Mouse (Mus musculus) gastrocnemius, postnatal 4 days (tissue): ENCODE results near the gene Amer1. TPM values are rescaled to one million over a fixed set of nuclear protein-coding genes. Genes with fewer than 3 reads are reported as not detected.

Experiments used
- DNase-seq, 2 experiments: peaks; one replicate each; pipeline ENCODE4 v3.0.0; 2021 to 2022; ENCODE audit warnings: low spot score in 2 of 2, mixed read lengths in 2 of 2
- long read RNA-seq, 2 experiments: library from polyadenylated mRNA; stranded (forward); transcript quantifications; one replicate each; pipeline ENCODE4 v2.0.0; 2021
- total RNA-seq, 2 experiments: library from RNA; stranded (reverse); gene quantifications; 2 replicates each; pipeline ENCODE4 v1.2.3; 2021

Gene Amer1
- 10 to 100 TPM; 19.4 to 23.7 TPM for total RNA-seq
- long read RNA-seq, experiment 1, full-length matches to known transcripts = 1 of 1 reads
- long read RNA-seq, experiment 1, partial matches to known transcripts = 0 of 1 reads
- long read RNA-seq, experiment 1, other reads (novel, unspliced or antisense) = 0 of 1 reads
- long read RNA-seq, experiment 2, full-length matches to known transcripts = 3 of 5 reads
- long read RNA-seq, experiment 2, partial matches to known transcripts = 0 of 5 reads
- long read RNA-seq, experiment 2, other reads (novel, unspliced or antisense) = 2 of 5 reads

- DNase-seq = peak; percentile 61 to 85
Observed at GRCm38 (mm10) chrX:95444776-95445111, at the start of gene Amer1. Gene Amer1, minus strand, starts transcription at chrX:95444872.

- DNase-seq = no peak
Observed at GRCm38 (mm10) chrX:95457166-95457565, 12.5 kb upstream of the Amer1 start.

GRCm38 (mm10) chrX:95445866-95446265 lies 1.2 kb upstream of the Amer1 start:
- DNase-seq = no peak

- no peak for DNase-seq
Observed at GRCm38 (mm10) chrX:95445141-95445540, 469 bp upstream of the Amer1 start.

- peak in 1 of 2 experiments; percentile 44 for DNase-seq
Observed at GRCm38 (mm10) chrX:95443898-95444775, 535 bp downstream of the Amer1 start.

GRCm38 (mm10) chrX:95443390-95443789 lies 1.3 kb downstream of the Amer1 start:
- no peak for DNase-seq

GRCm38 (mm10) chrX:95442261-95442660 lies 2.4 kb downstream of the Amer1 start:
- no peak for DNase-seq

- no peak for DNase-seq
Observed at GRCm38 (mm10) chrX:95441290-95441689, 3.4 kb downstream of the Amer1 start.

- no peak for DNase-seq
Observed at GRCm38 (mm10) chrX:95438491-95438890, 6.2 kb downstream of the Amer1 start.

- peak in 1 of 2 experiments; percentile 27 for DNase-seq
Observed at GRCm38 (mm10) chrX:95437236-95437635, 7.4 kb downstream of the Amer1 start.

- no peak for DNase-seq
Observed at GRCm38 (mm10) chrX:95373101-95373500, 71.6 kb downstream of the Amer1 start.

Other genes with a start within 250 kb of the Amer1 start
- gene Arhgef9, start 248.0 kb downstream of the Amer1 start, total RNA-seq = 10 to 100 TPM; 13.6 to 15.2 TPM
- gene Asb12, start 113.1 kb upstream of the Amer1 start, total RNA-seq = 10 to 100 TPM; 55.2 to 63.9 TPM
- not detected for gene Pfn5, start 113.2 kb upstream of the Amer1 start, total RNA-seq
- 1 to 10 TPM; 4.0 to 4.2 TPM for gene Zc4h2, start 213.6 kb upstream of the Amer1 start, total RNA-seq